Mouse (Mus musculus) inflammation-experienced regulatory T-cells, adult 6 months (primary cell): Measurements from ENCODE around the gene Bpnt1. TPM values are rescaled to one million over a fixed set of nuclear protein-coding genes. Genes with fewer than 3 reads are reported as not detected.

Experiments used
- polyA plus RNA-seq, 3 experiments: library from polyadenylated mRNA; unstranded; fragments of 100-300 nt; shearing (Covaris generic); gene quantifications; one replicate each; pipeline ENCODE4 v1.2.1; 2017

Gene Bpnt1
- polyA plus RNA-seq, 3 experiments from 2014 or later: 10.8 to 20.3 (median 12.2) TPM

Other genes starting within 250 kb of the Bpnt1 start
- 10 to 100 TPM; 12.7 to 16.1 (median 15.8) TPM for gene Rab3gap2, start 128.0 kb upstream of the Bpnt1 start, polyA plus RNA-seq
- gene Iars2, start 2.8 kb upstream of the Bpnt1 start, polyA plus RNA-seq: 10 to 100 TPM in 1 of 3 experiments, 1 to 10 TPM in 2; 8.6 to 10.9 (median 9.7) TPM
- 100 to 1,000 TPM in 2 of 3 experiments, 10 to 100 TPM in 1; 96.3 to 117 (median 102) TPM for gene Eprs, start 30.9 kb downstream of the Bpnt1 start, polyA plus RNA-seq
- gene Slc30a10, start 122.7 kb downstream of the Bpnt1 start, polyA plus RNA-seq: not detected